Mouse (Mus musculus): Measurements from ENCODE around the gene Sprn. TPM values are rescaled to one million over a fixed set of nuclear protein-coding genes. Genes with fewer than 3 reads are reported as not detected.
"Not testable (repeated sequence)": the region's sequence is repeated elsewhere in the genome, so short reads cannot be mapped to it uniquely, and the experiment has no call there.

The Sprn gene
- polyA plus RNA-seq, 1 experiment from 2014 or later, result 1.3 TPM

DNA sequence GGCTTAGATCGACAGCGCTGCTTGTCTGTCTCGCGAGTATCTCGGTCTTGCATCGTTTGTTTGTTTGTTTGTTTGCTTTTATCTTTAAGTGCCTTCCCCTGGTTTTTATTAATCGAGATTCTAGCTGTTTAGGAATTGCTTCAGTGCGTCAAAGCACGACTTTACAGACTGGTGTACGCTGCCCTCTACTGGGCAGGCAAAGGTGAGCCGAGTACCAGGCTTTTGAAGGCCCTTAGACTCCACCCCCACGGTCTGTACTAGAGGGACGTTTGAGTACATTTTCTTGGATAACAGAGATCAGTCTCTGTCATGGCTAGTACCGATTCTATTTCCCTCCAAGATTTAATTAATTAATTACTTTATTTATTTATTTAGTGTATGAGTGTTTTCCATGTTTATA is 13.3 kb downstream of the Sprn start:
- Histone ChIP-seq H3K36me3 (no peaks in the 10 kb centered on the region), H3K4me2 (replicated peaks) (no peak overlapping the region), H3K27me3 (no peaks in the 10 kb centered on the region), H3K4me1 (peaks cover 4% of the 10 kb centered on the region; the same call in 1 of the 2 replicates), H3K9me3 (replicated peaks) (no peaks in the 10 kb centered on the region), H3K27ac (replicated peaks) (no peak overlapping the region), H3K4me3 (replicated peaks) (no peak overlapping the region), H3K9ac (no peak overlapping the region)
- WGBS, result 3% methylated on average over 14 of the region's 14 CpGs
- ATAC-seq (ENCODE audit: insufficient number of reproducible peaks, low FRiP score, low TSS enrichment, low read depth), result no peak

DNA sequence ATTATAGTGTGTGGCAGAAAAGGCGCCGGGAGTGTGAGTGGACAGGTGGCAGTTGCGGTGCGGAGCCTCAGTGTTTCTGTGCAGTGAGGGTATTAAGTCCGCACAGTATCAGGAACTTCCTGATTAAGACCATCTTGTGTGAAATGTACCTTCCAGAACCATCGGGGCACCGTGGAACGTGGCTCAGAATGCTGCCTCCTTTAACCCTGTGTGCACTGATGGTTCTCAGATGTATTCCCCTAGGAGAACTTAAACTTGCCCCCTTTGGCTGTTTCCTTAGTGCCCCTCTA is 16.7 kb downstream of the Sprn start:
- Histone ChIP-seq H3K27ac (replicated peaks) (peak overlapping the region; percentile 85), H3K4me1 (peaks cover 4% of the 10 kb centered on the region; the same call in 1 of the 2 replicates), H3K9ac (peak overlapping the region; percentile 66), H3K27me3 (no peaks in the 10 kb centered on the region), H3K36me3 (peaks cover 9% of the 10 kb centered on the region), H3K4me3 (replicated peaks) (peak overlapping the region; percentile 60), H3K4me2 (replicated peaks) (peak overlapping the region; percentile 83), H3K9me3 (replicated peaks) (no peaks in the 10 kb centered on the region)
- no peak for ATAC-seq (ENCODE audit: insufficient number of reproducible peaks, low FRiP score, low TSS enrichment, low read depth)
- under 1% methylated on average over 8 of the region's 8 CpGs for WGBS

DNA sequence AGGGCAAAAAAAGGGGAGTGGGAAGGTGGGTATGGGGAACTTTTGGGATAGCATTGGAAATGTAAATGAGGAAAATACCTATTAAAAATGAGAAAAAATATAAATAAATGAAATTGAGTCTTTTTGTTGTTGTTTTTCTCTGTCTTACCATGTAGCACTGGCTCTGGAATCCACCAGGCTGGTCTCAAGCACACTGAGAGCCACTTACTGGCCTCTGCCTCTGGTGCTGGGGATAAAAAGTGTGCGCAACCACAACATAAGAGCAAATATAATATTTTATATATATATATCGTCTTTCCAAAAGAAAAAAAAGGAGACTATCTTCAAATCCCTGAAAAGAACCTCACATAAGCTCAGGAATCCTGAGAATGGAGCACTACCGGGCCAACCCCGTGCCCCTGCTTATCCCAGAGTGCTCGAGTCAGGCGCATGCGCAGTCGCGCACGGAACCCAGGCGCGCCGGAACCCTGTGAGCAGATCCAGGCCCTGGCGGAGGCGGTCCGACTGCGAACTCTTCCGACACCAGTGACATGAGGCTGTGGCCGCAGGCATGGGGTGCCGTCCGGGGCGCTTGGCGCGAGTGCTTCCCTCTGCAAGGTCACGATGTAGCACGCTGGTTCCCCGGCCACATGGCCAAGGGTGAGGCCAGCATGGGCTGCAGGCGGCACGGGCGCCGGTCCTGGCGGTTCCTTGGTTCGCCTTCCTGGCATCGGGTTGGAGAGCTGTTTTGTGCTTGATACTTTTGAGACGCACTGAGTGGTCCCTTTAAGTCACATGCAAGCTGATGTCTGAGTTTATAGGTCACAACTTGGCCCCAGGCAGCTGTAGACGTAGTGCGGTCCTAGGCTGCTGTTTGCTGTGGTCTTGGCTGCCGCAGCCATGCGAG is 17.3 kb downstream of the Sprn start, which contains the start of gene Mtg1:
Mtg1 (plus strand) TSS at position 430 of the 886 bp plus-strand sequence.
- H3K36me3 ChIP-seq, result peaks cover 9% of the 10 kb centered on the region
- H3K27me3 ChIP-seq, result no peaks in the 10 kb centered on the region
- peak within 1 kb of the TSS; percentile 66 for H3K9ac ChIP-seq
- H3K27ac ChIP-seq (replicated peaks), result peak within 1 kb of the TSS; percentile 85
- H3K4me2 ChIP-seq (replicated peaks), result peak within 1 kb of the TSS; percentile 83
- peaks cover 4% of the 10 kb centered on the region; the same call in 1 of the 2 replicates for H3K4me1 ChIP-seq
- whole genome bisulfite sequencing, result 2% methylated on average over 39 of the region's 39 CpGs
- peak; percentile 97 for ATAC-seq (ENCODE audit: insufficient number of reproducible peaks, low FRiP score, low TSS enrichment, low read depth)
- H3K9me3 ChIP-seq (replicated peaks), result no peaks in the 10 kb centered on the region
- peak within 1 kb of the TSS; percentile 60 for H3K4me3 ChIP-seq (replicated peaks)

DNA sequence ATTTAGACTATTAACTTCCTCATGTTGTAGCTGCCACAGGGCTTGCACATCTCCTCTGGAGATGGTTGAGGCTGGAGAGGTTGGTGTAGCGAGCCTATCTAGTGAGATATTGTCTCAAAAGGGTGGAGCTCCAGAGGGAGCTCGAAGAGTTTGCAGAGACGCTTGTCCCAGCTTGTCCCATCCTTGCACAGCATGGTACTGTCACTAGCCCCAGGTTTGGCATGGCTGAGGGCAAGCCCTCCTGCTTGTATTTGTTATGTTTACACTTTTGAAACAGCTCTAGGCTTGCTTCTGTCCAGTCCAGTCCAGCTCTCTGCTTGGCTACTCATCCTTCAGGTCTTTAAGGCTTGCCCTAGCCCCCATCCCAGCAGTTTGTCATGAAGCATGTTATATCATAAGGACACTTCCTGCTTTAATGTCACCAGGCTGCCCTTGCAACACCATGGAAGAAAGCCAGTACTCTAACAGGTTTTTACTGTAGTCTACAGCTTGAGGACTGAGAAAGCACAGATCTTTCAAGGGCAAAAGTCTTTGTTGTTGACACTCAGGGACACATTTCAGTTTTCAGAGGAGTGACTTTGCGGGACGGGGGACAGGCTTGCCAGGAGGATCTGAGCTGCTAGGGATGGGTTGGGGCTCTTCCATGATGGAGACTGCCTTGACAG is 19.4 kb downstream of the Sprn start:
- Histone ChIP-seq H3K27me3 (no peaks in the 10 kb centered on the region), H3K4me3 (replicated peaks) (no peak overlapping the region), H3K27ac (replicated peaks) (no peak overlapping the region), H3K4me2 (replicated peaks) (no peak overlapping the region), H3K36me3 (peaks cover 17% of the 10 kb centered on the region), H3K9ac (no peak overlapping the region), H3K9me3 (replicated peaks) (no peaks in the 10 kb centered on the region), H3K4me1 (peaks cover 4% of the 10 kb centered on the region; the same call in 1 of the 2 replicates)
- 78% methylated on average over 5 of the region's 5 CpGs for WGBS
- ATAC-seq (ENCODE audit: insufficient number of reproducible peaks, low FRiP score, low TSS enrichment, low read depth), result no peak

DNA sequence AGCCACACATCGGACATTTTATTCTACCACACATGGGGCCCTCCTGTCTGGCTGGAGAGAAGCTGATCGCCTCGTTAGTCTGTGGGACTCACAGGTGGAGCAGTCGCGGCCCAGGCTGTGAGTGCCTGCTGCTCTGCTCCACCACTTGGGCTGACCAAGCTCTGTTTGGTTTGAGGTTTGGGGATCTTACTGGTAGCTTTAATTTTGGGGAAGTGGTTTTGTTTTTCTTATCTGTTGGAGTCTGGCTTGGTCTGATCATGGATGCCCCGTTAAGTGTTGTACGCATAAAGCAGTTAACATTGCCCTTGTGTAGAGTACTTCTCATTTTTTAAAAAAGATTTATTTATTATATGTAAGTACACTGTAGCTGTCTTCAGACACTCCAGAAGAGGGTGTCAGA is 20.6 kb downstream of the Sprn start:
- not testable (repeated sequence) for H3K27ac ChIP-seq (replicated peaks); H3K4me3 ChIP-seq (replicated peaks); H3K27me3 ChIP-seq; H3K9me3 ChIP-seq (replicated peaks); H3K4me1 ChIP-seq; H3K9ac ChIP-seq; H3K4me2 ChIP-seq (replicated peaks); ATAC-seq (ENCODE audit: insufficient number of reproducible peaks, low FRiP score, low TSS enrichment, low read depth)
- WGBS, result 94% methylated on average over 7 of the region's 7 CpGs
- peaks cover 24% of the 10 kb centered on the region for H3K36me3 ChIP-seq

DNA sequence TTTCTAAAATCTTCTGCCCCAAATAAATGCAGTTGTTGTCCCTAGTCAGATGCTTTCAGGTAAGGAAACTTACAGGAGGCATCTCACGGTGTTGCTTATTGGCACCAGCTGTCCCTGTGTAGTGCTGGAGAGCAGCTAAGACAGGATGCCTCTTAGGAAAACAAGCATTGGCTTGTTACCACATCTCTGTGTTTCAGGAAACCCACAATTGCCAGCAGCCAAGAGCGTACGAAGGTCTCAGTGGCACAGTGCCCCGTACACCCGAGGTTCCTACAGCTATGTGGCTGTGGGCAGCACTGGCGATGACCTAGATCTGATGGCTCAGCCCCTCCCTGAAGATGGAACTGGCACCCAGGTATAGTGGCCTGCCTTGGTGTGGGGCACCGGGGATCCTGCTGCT is 22.5 kb downstream of the Sprn start:
- not testable (repeated sequence) for H3K4me2 ChIP-seq (replicated peaks); ATAC-seq (ENCODE audit: insufficient number of reproducible peaks, low FRiP score, low TSS enrichment, low read depth); H3K9ac ChIP-seq; H3K4me1 ChIP-seq; H3K27ac ChIP-seq (replicated peaks); H3K9me3 ChIP-seq (replicated peaks); H3K27me3 ChIP-seq; H3K4me3 ChIP-seq (replicated peaks)
- H3K36me3 ChIP-seq, result peaks cover 29% of the 10 kb centered on the region
- WGBS, result 83% methylated on average over 7 of the region's 7 CpGs

DNA sequence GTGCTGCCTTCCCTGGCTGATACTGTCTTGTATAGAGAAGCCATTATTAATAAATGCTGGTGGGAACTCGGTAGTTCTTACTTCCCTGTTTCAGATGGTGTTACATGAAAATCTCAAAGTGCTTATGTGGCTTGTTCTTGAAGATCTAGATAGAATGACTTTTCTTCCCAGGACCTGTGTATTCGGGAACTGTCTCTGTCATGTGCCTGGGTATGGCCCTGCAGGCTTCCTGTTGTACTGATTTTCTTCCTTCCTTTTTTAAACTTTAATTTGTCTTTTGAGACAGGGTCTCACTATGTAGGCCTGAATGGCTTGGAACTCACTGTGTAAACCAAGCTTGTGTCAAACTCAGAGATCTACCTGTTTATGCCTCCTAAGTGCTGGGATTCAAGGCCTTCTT is 26.8 kb downstream of the Sprn start:
- H3K36me3 ChIP-seq, result peaks cover 20% of the 10 kb centered on the region
- H3K27me3 ChIP-seq, result no peaks in the 10 kb centered on the region
- H3K9ac ChIP-seq, result no peak overlapping the region
- 87% methylated on average over 2 of the region's 2 CpGs for WGBS
- peaks cover 16% of the 10 kb centered on the region for H3K4me1 ChIP-seq
- no peak overlapping the region for H3K4me2 ChIP-seq (replicated peaks)
- no peaks in the 10 kb centered on the region for H3K9me3 ChIP-seq (replicated peaks)
- ATAC-seq (ENCODE audit: insufficient number of reproducible peaks, low FRiP score, low TSS enrichment, low read depth), result no peak
- H3K27ac ChIP-seq (replicated peaks), result no peak overlapping the region
- no peak overlapping the region for H3K4me3 ChIP-seq (replicated peaks)

DNA sequence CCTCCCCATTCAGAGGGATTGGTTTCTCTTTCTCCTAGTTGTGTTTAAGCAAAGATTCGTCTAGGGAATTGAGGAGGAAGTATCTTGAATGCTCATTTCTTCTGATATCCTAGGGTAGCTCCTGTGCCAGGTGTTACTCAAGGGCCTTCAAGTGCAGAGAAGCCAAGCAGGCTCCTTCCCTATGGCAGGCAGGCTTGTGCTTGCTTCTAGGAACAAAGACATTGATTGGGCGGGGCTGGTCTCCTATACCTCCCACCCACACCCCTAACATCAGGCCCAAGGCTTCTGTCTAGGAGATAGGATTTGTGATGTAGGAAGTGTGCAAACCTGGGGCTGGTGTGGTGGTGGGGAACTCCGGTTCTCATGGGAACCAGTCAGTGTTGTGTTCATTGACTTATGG is 27.7 kb downstream of the Sprn start:
- peaks cover 16% of the 10 kb centered on the region for H3K4me1 ChIP-seq
- ATAC-seq (ENCODE audit: insufficient number of reproducible peaks, low FRiP score, low TSS enrichment, low read depth), result no peak
- H3K27ac ChIP-seq (replicated peaks), result no peak overlapping the region
- H3K27me3 ChIP-seq, result no peaks in the 10 kb centered on the region
- H3K9me3 ChIP-seq (replicated peaks), result no peaks in the 10 kb centered on the region
- 74% methylated on average over 3 of the region's 3 CpGs for WGBS
- no peak overlapping the region for H3K4me3 ChIP-seq (replicated peaks)
- peaks cover 20% of the 10 kb centered on the region for H3K36me3 ChIP-seq
- no peak overlapping the region for H3K9ac ChIP-seq
- H3K4me2 ChIP-seq (replicated peaks), result 0 out of 2 replicates have a peak overlapping the region, but pooled peaks have one; percentile 19

DNA sequence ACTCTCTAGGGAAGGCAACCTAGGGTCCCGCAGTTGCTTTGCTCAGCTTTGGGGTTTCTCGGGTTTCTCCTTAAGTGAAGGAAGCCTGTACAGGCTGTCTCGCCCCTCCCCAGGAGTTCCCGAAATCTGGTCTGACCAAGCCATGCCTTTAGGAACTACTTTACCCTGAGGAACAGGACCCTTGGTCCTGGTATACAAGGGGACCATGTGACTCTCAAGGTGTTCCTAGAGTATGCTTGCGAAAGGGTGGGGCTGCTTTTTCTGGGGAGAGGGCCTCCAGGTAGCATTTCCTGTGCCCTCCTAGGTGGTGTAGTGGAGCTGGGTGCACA is 28.7 kb downstream of the Sprn start:
- H3K9me3 ChIP-seq (replicated peaks), result no peaks in the 10 kb centered on the region
- ATAC-seq (ENCODE audit: insufficient number of reproducible peaks, low FRiP score, low TSS enrichment, low read depth), result no peak
- H3K4me3 ChIP-seq (replicated peaks), result peak overlapping the region; percentile 91
- peak overlapping the region; percentile 93 for H3K9ac ChIP-seq
- H3K27ac ChIP-seq (replicated peaks), result 0 out of 2 replicates have a peak overlapping the region, but pooled peaks have one; percentile 31
- peak overlapping the region; percentile 74 for H3K4me2 ChIP-seq (replicated peaks)
- H3K27me3 ChIP-seq, result 0 out of 2 replicates have a peak, but pooled peaks cover 3% of the 10 kb centered on the region
- 4% methylated on average over 5 of the region's 5 CpGs for WGBS
- peaks cover 16% of the 10 kb centered on the region for H3K4me1 ChIP-seq
- peaks cover 20% of the 10 kb centered on the region for H3K36me3 ChIP-seq

DNA sequence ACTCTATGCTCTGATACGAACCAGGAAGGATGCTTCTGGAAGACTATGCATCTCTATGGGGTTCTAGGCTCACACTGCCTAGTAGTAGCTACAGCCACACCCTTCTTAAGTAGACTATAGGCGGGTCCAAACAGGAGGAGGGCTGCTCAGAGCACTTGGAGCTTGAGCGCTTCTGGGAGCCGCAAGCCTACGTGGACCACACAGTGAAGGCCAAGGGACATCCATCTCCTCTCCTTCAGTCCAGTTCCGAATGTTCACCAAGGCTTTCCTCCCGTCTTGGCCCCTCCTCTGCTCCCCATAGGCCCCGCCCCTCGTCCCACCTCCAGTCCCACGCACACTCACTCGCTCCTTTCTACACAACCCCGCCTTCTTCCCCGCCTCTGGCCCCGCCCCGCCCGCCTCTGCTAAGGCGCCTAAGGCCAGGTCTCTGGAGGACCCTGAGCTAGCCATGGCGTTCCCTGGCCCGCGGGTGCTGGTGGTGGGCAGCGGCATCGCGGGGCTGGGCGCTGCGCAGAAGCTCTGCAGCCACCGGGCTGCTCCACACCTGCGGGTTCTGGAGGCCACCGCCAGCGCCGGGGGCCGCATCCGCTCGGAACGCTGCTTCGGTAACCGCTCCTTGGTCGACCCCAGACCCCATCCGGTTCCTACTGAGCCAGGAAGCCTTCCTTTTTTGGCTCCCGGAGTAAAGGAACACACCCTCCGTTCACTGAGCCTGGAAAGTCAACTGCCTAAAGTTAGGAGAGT is 29.2 kb downstream of the Sprn start:
- H3K4me2 ChIP-seq (replicated peaks), result peak overlapping the region; percentile 74
- peak overlapping the region; percentile 91 for H3K4me3 ChIP-seq (replicated peaks)
- peak; percentile 97 for ATAC-seq (ENCODE audit: insufficient number of reproducible peaks, low FRiP score, low TSS enrichment, low read depth)
- H3K36me3 ChIP-seq, result peaks cover 15% of the 10 kb centered on the region
- H3K9ac ChIP-seq, result peak overlapping the region; percentile 93
- 2% methylated on average over 40 of the region's 40 CpGs for WGBS
- H3K9me3 ChIP-seq (replicated peaks), result no peaks in the 10 kb centered on the region
- H3K27ac ChIP-seq (replicated peaks), result 0 out of 2 replicates have a peak overlapping the region, but pooled peaks have one; percentile 31
- H3K4me1 ChIP-seq, result peaks cover 16% of the 10 kb centered on the region
- H3K27me3 ChIP-seq, result 0 out of 2 replicates have a peak, but pooled peaks cover 3% of the 10 kb centered on the region

DNA sequence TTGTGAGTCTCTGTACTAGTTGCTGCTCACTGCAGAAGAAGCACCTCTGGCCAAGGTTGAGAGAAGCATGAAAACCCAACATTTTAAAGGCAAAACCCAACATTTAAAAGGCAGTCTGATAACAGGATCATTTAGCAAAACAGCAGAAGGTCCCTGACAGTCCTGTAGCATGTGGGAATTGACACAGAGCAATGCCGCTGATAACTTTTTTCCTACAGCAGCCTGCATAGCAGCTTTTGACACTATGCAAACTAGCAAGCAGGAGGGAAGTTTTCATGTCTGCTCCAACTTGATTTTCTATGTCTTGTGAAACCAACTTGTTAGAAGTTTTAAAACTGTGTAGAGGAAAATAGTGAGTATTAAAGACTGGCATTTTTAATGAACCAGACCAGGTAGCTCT is 30.3 kb downstream of the Sprn start:
- Histone ChIP-seq H3K9ac (no peak overlapping the region), H3K4me2 (replicated peaks) (no peak overlapping the region), H3K4me1 (peaks cover 16% of the 10 kb centered on the region), H3K27me3 (0 out of 2 replicates have a peak, but pooled peaks cover 3% of the 10 kb centered on the region), H3K4me3 (replicated peaks) (no peak overlapping the region), H3K27ac (replicated peaks) (no peak overlapping the region), H3K36me3 (0 out of 2 replicates have a peak, but pooled peaks cover 5% of the 10 kb centered on the region), H3K9me3 (replicated peaks) (no peaks in the 10 kb centered on the region)
- WGBS, result 93% methylated on average over 1 of the region's 1 CpGs
- no peak for ATAC-seq (ENCODE audit: insufficient number of reproducible peaks, low FRiP score, low TSS enrichment, low read depth)

Measured in embryonic facial prominence, embryonic 15.5 days (tissue).